Mouse (Mus musculus) brain, adult 2 months (tissue): Measurements from ENCODE around the gene Memo1.
"Not testable (repeated sequence)": the region's sequence is repeated elsewhere in the genome, so short reads cannot be mapped to it uniquely, and the experiment has no call there.

Experiments used
- DNase-seq: peaks from one replicate; pipeline ENCODE4 v3.0.0; 2011; ENCODE audit warnings: low read depth, low spot score

The Memo1 gene

DNA sequence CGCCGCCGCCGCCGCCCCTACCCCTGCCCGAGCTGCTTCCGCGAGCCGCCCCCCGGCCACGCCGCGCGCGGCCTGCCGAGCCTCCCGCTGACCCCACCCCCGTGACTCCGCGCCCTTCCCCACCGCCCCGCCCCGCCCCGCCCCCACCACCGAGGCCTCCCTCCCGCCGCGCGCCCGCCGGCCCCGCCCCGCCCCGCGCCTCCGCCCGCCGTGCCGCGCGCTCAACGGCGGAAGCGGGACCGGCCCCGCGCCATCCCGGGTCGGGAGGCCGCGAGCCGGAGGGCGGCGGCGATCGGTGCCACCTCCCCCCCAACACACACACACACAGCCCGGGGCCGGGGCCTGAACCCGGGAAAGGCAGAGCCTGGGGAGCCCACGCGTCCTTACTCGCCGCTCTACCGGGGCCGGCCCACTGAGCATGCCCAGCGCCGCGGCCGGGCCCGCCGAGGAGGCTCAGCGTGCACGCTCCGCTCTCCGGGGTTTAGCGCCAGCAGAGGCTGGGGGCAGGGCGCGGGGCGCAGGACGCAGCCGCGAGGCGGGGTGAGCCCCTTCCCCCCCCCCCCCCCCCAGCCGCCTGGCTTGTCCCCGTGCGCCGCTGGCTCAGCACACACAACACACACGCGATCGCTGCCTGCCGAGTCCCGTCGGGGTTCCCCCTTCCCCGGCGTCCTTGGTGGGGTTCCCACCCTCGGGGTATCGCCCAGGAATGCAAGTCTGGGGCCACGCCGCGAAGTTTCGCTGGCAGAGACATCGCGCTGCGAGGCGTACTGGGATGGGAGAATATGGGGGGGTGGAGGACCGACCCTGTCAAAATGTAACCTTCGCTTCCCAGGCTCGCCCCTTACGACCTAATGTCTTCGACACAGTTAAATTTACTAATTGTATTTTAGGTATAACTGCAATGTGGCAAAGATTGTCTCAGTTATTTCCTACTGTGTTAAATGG is at the start of gene Memo1:
Gene Memo1, minus strand, starts transcription at position 496 of the 945 bp plus-strand sequence.
- peak; percentile 91 for DNase-seq

DNA sequence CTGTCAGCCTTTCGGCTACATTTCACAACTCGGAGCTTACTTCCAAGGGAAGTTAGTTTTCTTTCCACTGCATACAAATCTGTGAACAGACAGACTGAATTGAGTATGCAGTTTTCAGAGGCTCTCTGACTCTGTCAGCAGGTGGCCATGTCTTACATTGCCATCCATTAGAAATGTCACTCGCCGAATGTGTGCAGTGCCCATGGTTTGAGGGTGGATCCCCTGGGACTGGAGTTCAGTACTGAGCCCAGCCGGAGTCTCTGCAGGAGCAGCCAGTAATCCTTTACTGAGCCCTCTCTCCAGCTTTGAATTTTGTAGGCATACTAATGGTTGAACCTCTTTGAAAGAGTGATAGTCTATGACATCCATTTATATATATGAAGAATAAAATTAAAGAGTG is 45.8 kb upstream of the Memo1 start:
- no peak for DNase-seq

DNA sequence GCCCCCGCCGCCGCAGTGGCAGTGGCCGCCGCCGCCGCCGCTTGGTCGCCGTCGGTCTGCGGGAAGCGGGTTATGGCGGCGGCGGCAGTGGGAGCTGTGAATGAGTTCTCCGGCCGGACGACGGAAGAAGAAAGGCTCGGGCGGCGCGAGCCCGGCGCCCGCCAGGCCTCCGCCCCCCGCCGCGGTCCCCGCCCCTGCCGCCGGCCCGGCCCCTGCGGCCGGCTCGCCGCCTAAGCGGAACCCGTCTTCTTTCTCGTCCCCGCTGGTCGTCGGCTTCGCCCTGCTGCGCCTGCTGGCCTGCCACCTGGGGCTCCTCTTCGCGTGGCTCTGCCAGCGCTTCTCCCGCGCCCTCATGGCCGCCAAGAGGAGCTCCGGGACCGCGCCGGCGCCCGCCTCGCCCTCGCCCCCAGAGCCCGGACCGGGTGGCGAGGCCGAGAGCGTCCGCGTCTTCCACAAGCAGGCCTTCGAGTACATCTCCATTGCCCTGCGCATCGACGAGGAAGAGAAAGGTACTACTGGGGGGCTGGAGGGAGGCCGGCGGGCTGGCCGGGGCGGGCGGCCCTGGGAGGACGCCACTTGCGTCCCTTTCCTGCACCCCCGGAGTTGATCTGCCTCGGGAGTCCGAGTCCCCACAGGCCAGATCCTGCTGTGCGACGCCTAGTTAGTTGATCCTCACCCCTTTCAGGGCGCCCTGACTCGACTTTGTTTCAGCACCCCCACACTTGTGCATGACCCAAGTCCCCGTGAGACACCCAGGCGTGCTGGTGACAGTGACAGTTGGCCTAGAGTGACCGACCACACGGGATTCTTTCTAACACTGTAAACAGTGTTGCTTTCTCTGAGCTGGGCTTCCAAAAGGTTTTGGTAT is 43.9 kb upstream of the Memo1 start, which contains the start of gene Spast:
Gene Spast, plus strand, starts transcription at position 51 of the 868 bp plus-strand sequence.
- DNase-seq: peak; percentile 72

DNA sequence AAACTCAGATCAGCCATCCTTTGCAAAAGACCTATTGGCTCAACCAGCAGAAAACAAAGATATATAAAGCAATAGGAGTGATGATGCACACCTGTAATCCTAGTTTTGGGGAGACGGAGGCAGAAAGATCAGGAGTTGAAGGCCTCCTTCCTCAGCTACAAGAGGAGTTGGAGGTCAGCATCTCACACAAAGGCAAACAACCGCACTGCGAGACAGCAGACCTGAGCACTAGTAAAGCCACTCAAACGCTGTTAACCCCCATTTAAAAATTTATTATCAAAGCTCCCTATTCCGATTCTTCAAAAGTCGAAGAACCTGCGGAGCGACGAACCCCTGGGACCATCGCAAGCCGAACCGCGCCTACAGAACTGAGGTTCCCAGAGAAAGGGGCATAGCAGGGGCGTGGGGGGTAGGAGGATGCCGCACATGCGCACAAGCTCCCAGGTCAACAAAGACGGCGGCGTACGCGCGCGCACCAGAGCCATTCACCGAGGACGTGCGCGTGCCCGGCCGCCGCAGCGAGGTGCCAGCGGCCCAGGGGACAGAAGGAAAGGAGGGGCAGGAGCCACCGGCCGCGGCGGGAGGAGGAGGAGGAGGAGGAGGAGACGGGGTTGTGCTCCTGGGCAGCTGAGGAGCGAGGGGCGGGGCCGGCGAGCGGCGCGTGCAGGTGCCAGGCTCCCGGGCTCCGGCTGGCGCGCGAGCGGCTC is 43.1 kb upstream of the Memo1 start:
- DNase-seq: peak; percentile 98

DNA sequence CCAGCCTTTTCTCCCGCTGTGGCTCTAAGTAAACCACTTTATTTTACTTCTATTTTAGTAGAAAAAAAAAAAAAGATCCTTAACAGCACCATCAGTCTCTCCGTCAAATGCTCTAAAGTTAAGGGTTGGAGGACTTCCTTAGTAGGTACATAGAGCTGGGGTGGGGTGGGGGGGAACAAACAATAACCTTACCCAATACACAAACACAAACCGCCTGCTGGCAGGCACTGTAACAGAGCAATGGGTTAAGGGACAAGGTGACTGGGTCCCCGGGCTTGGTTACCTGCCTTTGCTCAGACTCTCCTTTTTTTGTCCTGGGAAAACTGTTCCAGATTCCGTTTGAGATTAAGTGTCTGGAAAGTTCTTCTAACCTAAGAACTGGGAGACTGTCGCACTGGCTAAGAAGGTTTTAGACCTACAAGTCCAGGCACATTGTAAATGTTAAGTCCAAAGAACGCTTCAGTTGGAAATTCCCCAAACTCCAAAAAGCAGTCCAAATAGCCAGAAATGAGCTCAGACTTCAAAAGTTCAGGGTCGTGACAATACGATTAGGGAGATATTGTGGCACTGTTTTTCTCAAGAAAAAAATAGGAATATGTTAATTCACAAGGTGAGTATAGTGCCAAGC is 35.8 kb upstream of the Memo1 start:
- no peak for DNase-seq

DNA sequence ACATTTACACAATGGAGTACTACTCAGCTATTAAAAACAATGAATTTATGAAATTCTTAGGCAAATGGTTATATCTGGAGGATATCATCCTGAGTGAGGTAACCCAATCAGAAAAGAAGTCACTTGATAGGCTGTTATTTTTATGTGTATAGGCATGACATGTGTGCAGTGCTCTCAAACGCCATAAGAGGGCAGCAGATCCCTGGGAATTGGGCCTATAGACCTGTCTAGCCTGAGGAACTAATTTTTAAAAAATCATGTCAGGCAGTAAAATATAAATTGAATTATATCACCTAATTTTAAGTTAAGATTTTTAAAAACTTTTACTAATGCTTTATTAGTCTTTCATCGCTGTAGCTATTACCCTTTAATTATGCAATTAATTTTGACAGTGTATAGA is 32.8 kb upstream of the Memo1 start:
- DNase-seq: peak; percentile 33

DNA sequence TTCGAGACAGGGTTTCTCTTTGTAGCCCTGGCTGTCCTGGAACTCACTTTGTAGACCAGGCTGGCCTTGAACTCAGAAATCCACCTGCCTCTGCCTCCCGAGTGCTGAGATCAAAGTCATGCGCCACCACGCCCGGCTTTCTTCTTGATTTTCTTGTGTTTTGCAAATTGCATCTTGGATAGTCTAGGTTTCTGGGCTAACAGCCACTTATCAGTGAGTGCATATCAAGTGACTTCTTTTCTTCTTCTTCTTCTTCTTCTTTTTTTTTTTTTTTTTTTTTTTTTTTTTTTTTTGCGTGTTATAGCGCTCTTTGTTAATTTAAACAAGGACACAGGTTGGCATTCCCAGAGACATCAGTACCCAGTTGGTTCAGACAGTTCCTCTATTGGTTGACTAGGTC is 31.9 kb upstream of the Memo1 start:
- not testable (repeated sequence) for DNase-seq

DNA sequence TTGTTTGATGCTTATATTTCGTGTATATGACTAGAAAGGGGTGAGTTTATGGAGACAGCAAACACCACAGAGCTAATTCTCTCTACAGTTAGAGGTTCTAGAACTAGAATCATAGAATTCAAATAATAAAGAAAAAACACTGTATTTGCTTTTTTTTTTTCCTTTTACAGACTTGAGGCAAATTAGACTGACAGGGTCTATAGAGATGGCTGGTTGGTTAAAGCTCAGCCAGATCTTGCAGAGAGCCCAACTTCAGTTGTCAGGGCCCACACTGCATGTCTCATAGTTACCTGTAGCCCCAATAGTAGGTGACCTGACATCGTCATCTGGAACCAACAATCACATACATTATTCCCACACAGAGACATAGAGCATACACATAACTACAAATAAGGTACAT is 28.5 kb upstream of the Memo1 start, which contains the start of gene Dpy30:
Gene Dpy30, minus strand, starts transcription at position 101 of the 400 bp plus-strand sequence.
- no peak for DNase-seq

DNA sequence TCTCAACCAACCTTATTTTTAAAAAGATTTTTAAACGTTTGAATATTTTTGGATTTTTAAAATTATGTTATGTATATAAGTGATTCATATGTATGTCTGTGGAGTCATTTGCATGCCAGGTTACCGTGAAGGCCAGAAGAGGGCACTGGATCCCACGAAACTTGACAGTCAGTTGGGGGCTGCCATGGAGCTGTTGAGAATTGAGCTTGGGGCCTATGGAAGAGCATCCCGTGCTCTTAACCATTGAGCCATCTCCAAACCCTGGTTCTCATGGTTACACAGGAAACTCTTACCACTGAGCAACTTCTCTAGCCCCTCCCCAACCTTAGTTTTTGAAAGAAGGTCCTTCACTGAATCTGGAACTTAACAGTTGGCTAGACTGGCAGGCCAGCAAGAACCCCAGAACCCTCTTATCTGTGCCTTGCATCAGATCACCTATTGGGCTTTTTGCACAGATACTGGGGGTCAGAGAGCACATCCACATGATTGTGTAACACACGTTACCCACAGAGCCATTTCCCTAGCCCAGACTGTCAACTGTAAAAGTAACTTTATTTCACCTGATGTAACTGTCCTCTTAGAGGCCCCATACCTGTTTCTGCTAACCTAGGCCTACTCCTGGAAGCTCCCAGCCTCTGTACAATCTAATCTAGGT is 27.2 kb upstream of the Memo1 start:
- no peak for DNase-seq

DNA sequence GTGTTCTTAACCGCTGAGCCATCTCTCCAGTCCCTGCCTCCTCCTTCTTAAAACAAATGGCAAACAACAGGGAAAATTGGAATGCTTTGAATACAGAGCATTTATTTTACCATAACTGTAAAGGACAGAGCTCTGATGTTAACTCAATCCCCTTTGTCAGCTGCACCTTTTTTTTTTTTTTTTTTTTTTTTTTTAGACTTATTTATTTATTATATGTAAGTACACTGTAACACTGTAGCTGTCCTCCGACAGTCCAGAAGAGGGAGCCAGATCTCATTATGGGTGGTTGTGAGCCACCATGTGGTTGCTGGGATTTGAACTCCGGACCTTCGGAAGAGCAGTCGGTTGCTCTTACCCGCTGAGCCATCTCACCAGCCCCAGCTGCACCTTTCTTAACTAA is 23.4 kb upstream of the Memo1 start:
- DNase-seq: no peak

DNA sequence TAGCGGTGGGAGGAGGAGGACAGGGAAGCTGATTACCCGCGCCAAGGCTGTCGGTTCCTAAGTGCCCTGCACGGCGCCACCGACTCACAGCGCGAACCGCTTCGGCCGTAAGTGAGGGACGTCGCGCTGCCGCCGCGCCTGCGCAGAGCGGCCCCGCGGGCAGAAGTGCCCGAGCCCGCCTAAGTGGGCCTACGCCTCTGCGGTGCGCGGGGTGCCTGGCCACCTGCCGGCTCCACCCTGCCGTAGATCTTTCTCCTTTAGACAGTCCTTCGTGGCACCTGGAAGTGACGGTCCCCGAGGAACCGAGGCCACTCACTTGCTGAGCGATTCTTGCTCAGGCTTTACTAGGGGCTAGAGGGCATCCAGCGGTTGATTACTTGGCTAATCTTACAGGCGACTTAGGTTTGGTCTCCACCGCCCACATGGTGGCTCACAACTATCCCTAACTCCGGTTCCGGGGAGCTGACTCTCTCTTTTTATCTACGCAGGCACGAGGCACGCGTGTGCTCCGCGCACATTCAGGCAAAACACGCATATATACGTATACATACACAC is 21.1 kb upstream of the Memo1 start:
- DNase-seq: peak; percentile 94

DNA sequence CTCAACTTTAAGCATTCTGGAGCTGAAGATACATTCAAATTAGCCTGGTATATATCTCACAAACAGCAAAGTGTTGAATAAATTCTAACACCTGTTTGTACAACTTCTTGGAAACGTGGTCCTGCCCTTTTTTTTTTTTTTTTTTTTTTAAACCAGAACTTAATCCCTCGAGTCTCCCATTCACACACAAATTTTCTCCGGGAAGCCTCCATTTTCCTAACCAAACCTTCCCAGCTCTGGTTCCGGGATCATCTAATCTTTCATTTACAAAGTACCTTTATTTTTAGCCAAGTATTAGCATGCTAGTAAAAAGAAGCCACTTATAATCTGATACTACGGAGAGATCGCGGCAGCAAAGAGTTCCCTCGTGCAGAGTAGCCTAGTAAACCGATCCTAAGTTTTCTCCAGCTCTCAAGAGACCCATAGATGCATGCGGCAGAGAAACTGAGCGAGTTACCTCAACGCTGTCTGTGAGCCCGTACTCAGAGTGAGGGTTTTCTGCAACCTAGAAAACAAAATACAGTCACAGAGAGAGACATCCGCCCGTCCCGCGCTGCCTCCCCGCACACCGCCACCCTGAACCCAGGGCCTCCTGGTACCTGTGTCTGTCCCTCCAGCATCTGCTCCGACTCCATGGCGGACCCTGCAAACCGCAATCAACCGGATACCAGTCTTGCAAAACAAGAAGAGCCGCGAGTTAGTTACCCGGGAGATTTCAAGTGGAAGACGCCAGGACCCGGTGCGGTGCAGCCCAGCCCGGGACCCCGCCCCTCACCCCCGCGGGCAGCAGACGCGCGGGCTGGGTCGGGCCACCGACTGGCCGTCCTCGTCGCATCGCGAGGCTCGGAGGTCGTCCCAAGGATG is 20.4 kb upstream of the Memo1 start:
- no peak for DNase-seq

DNA sequence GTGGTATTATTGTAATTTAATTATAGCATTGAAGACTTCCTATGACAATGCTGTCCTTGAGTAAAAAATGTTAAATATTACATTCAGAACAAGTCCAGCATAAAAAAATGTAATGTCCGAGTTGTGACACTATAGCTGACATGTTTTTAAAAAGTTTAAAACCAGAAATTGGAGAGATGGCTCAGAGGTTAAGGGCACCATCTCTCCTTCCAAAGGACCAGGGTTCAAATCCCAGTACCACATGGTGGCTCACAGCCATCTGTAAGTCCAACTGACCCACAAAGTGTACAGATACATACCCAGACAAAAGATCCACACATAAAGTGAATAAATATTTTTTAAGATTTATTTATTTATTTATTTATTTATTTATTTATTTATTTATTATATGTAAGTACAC is 10.7 kb upstream of the Memo1 start:
- DNase-seq: no peak

DNA sequence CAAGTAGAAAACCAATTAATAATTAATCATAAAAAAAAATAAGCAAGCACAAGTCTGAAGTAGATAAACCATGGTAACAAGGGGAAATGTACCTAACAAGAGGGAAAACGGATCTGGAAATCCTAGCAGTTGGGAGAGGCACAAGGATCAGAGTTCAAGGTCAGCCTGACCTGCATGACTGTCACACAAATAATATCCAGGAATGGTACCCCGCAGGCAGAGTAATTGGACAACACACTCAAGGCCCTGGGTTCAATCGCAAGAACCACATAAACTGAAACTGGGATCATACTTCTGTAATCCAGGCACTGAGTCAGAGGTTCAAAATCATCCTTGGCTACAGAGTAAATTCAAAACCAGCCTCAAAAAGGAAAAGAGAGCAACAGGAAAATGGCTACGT is 10.3 kb upstream of the Memo1 start:
- no peak for DNase-seq

DNA sequence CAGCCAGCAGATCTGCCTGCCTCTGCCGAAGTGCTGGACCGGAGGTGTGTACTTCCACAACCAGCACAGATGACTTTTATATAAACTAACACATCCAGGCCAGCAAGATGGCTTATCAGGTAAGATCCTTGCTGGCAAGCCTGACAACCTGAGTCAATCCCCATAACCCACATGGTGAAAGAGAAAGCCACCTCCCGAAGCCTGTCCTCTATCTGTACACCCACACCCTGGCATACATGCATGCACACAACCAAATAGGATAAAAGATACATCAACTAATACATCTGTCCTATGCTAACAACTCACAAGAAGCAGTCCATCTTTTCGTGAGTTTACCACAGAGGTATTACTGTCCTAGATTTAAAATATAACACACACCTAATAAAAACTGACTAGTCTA is 8.7 kb upstream of the Memo1 start:
- no peak for DNase-seq

DNA sequence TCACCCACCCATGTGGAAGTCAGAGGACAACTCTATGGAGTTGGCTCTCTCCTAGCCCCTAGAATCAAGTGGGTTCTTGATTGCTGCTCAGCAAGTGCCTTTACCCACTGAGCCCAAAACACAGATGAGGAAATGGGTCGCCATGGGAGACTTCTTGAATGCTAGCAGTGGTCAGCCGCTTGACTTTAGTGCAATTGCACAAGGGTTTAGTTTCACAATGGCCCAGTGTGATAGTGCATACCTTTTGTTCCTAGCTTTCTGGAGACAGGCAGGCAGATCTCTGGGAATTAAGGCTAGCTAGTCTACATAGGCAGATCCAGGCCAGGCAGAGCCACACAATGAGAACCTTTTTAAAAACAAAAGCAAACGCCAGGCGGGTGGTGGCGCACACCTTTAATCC is 4.8 kb upstream of the Memo1 start:
- no peak for DNase-seq

DNA sequence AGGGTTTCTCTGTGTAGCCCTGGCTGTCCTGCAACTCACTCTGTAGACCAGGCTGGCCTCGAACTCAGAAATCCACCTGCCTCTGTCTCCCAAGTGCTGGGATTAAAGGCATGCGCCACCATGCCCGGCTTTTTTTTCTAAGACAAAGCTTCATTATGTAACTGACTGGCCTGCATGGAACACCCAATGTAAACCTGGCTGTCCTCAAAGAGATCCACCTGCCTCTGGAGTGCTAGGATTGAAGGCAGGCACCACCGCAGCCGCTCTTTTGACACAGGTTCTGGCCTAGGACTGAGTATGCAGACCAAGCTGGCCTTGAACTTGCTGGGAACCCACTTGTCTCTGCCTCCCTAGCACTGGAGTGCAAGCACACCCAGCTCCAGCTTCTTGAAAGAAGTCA is 1.7 kb upstream of the Memo1 start:
- DNase-seq: not testable (repeated sequence)

DNA sequence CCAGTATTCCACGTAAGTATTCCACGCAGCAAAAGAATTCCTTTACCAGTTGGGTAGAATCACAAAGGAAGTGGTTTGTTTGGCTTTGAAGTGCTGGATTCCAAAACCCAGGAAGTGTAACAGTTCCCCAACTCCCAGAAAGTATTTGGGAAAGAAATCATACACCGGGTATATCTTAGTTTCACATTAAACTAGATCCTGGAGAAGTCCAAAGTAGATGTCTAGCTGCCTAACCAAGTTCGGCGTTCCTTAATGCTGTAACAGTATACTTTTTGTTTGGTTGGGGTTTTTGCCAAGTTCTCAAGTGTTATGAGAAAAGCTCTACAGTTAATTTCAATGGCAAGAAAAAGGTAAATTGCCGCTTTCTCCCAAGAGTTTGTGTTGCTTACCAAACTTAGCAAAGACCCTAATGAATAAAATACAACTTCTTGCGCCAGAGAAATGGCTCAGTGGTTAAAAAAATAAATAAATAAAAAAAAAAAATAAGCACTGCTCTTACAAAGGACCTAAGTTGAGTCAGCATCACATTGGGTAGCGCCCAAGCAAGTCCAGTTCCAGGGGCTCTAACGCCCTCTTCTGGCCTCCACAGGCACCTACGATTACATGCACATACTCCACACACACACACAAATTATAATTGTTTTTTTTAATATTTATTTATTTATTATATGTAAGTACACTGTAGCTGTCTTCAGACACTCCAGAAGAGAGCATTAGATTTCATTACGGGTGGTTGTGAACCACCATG is 929 bp upstream of the Memo1 start:
- peak; percentile 38 for DNase-seq
